Mouse (Mus musculus) stomach, postnatal 0 days (tissue): ENCODE measurements at regions not wholly inside any gene's neighbourhood (a gene's known extent, or its start where the extent isn't known, plus 50 kb on each side); places are given as distances from the start of the nearest gene placed in this dataset.
A peak's percentile ranks its signal among the peaks of the same experiment; 100 is the strongest.

Experiments
- ATAC-seq: fragments of 200-750 bp; cut with Nextera tagmentation; 2 replicates; pipeline ENCODE4 v1.8.0; 2017; ENCODE audit not compliant: low FRiP score, low TSS enrichment
- DNase-seq: peaks from one replicate; pipeline ENCODE4 v3.0.0-alpha.2; 2016; ENCODE audit warnings: low spot score
- H3K27ac ChIP-seq: fragments of 300-500 bp; sonication (generic); replicated peaks from 2 replicates; pipeline ENCODE4 v1.5.1; 2014; ENCODE audit warnings: mild to moderate bottlenecking, control low read depth
- H3K27me3 ChIP-seq: fragments of 300-500 bp; sonication (generic); 2 replicates; pipeline ENCODE4 v1.6.1; 2014; ENCODE audit warnings: low read length; ENCODE audit not compliant: control insufficient read depth, insufficient read depth
- H3K36me3 ChIP-seq: fragments of 300-500 bp; sonication (generic); 2 replicates; pipeline ENCODE4 v1.6.1; 2014; ENCODE audit warnings: low read length, mixed read lengths; ENCODE audit not compliant: control insufficient read depth, insufficient read depth
- H3K4me1 ChIP-seq: fragments of 300-500 bp; sonication (generic); replicated peaks from 2 replicates; pipeline ENCODE4 v1.6.1; 2014; ENCODE audit warnings: antibody characterized with exemption; ENCODE audit not compliant: control insufficient read depth, insufficient read depth
- H3K4me2 ChIP-seq: fragments of 300-500 bp; sonication (generic); replicated peaks from 2 replicates; pipeline ENCODE4 v1.6.1; 2014; ENCODE audit warnings: low read depth, mild to moderate bottlenecking, control low read depth, moderate library complexity
- H3K4me3 ChIP-seq: fragments of 300-500 bp; sonication (generic); 2 replicates; pipeline ENCODE4 v1.5.1; 2014; ENCODE audit warnings: low read depth, low read length, control low read depth
- H3K9ac ChIP-seq: fragments of 300-500 bp; sonication (generic); 2 replicates; pipeline ENCODE4 v1.6.1; 2014; ENCODE audit warnings: mild to moderate bottlenecking, low read length, control low read depth, mixed read lengths
- H3K9me3 ChIP-seq: fragments of 300-500 bp; sonication (generic); 2 replicates; pipeline ENCODE4 v1.6.1; 2016; ENCODE audit warnings: low read length; ENCODE audit not compliant: control insufficient read depth
- CTCF ChIP-seq: IDR thresholded peaks from 2 replicates; pipeline ENCODE4 v1.5.1; 2016; ENCODE audit warnings: antibody characterized with exemption, low read depth, mild to moderate bottlenecking, moderate library complexity
- EP300 ChIP-seq: optimal IDR thresholded peaks from 2 replicates; pipeline ENCODE3; 2016; ENCODE audit warnings: antibody characterized with exemption
- WGBS: fragments of 180-500 bp; shearing (Covaris S2); extraction: QIAGEN DNeasy Blood & Tissue Kit; methylation state at CpG from one replicate; pipeline ENCODE4 v1.1.7; 2014; 5-methylcytosine and 5-hydroxymethylcytosine counted together

DNA sequence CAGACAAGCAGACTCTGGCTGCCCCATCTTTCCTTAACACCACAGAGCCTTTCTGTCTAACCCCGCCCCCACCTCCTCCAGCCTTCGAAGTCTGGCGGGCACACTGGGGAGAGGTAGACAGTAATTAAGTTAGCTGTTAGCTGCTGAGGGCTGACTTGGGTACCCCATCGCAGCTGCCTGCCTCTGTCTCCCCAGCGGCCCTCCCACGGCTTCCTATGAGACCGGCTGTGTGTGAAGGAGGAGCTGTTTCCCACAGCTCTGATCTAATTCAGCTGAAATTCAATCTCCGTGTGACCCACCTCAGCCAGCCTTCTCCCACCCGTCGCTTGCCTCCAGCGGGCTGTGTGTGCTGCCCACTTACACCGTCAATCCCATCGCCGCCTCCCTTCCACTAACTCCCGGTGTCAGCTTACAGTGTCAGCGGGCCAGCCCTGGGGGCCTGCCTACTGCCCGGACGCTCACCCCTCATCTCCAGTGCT lies 892.5 kb downstream of the Zfp704 start:
- no peak for TF ChIP-seq CTCF
- no peak for TF ChIP-seq EP300
- no peak overlapping the region for H3K27ac ChIP-seq
- ATAC-seq (peak; percentile 67), DNase-seq (peak; percentile 44)
- peak overlapping the region; percentile 22 for H3K4me3 ChIP-seq
- peaks cover 3% of the 10 kb centered on the region; the same call in 1 of the 2 replicates for H3K4me1 ChIP-seq
- H3K9me3 ChIP-seq: no peaks in the 10 kb centered on the region
- 2% methylated on average over 18 of the region's 18 CpGs for WGBS
- H3K4me2 ChIP-seq: peak overlapping the region; percentile 63
- H3K27me3 ChIP-seq: no peaks in the 10 kb centered on the region
- H3K36me3 ChIP-seq: no peaks in the 10 kb centered on the region
- H3K9ac ChIP-seq: 0 out of 2 replicates have a peak overlapping the region, but pooled peaks have one; percentile 23
